Mouse (Mus musculus) skeletal muscle tissue, adult 2 months (tissue): Measurements from ENCODE around the gene Lactb.

ENCODE experiments used
- DNase-seq: peaks from one replicate; pipeline ENCODE4 v3.0.0-alpha.2; 2012; ENCODE audit warnings: low read depth, low spot score

Lactb gene

DNA sequence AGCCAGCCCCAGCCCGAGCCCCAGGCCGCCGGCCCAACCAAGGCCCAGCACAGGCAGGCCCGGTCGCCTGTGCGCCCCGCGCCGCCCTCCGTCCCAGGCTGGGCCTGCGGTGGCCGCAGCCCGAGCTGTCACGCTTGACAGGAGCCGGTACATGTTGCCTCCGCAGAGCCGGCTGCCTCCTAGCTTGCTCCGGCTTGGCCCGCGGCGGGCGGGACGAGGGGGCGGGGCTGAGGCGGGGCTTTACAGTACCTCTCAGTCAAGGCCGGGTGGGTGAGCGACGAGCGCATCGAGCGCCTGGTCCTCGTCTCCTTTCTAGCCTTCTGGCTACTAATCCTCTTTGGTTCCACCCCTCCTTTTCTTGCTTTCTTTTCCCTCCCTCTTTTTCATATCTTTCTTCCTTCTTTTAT is at the start of gene Lactb:
TSS of gene Lactb (minus strand) at position 246 of the 407 bp plus-strand sequence.
- peak; percentile 77 for DNase-seq

DNA sequence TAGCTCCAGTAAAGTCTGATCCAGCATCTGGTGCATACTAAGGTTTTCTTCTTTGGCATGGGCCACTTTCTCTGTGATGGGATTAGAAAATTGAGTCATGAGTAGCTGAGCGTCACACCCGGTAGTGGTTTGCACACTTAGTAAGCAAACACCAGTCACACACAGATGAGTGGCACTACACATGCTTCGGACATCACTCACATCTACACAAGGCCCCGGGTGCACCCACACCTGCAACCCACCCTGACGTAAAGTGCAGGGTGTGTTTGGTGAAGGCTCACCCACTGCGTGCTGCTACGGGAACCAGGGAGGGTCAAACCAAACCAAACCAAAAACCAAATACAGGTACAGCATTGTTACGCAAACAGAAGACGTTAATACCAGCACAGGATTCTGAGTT is 48.1 kb upstream of the Lactb start:
- peak; percentile 27 for DNase-seq

DNA sequence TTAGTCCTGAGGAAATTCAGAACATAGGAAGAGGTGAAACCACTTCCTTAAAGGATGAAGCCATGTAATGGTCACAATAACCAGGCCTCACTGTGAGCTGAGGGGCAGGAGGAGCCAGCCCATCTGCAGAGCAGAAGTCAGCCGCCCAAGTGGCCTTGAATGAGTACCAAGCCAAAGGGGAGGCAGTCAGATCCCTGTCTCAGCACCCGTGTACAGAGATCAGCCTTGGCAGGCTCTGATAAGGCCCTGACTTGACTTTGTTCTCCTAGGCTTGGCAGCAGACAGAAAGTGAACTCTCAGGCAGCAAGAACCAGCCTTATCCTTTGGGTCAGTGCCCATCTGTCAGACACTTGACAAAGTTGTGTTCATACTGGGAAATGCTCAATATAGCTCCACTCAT is 44.8 kb upstream of the Lactb start:
- DNase-seq, result peak; percentile 27

DNA sequence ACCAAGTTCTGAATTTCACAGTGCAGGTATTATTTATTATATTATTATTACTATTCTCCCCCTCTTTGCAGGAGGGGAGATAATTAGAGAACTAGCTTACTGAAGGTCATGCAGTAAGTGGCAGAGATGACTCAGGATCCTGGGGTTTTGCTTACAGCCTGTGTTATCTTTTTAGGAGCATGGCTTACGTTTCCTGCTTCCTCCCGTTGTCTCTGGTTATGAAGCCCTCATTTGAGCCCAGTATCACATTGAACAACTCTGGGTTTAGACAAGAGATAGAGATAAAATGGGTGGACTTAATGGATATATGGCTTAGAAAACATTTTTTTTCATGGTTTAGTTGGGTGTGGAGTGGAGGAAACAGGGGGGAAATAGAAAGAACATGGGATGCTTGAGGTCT is 38.2 kb upstream of the Lactb start:
- no peak for DNase-seq

DNA sequence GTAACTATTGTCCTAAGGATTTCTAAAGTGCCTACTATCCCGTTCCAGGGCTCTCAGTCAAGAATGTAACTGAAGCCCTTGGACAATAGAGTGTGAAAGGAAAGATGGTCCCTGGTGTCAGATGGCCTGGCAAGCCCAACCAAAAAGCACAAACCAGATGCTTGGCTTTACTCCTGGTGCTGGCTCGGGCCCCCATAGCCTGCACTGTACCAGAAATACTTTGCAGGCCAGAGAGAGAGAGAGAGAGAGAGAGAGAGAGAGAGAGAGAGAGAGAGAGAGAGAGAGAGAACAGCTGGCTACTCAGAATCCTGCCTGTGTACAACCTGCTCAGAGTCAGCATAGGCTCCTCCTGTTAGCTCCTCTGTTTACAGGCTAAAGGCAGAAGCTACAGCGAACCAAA is 37.2 kb upstream of the Lactb start:
- peak; percentile 82 for DNase-seq

DNA sequence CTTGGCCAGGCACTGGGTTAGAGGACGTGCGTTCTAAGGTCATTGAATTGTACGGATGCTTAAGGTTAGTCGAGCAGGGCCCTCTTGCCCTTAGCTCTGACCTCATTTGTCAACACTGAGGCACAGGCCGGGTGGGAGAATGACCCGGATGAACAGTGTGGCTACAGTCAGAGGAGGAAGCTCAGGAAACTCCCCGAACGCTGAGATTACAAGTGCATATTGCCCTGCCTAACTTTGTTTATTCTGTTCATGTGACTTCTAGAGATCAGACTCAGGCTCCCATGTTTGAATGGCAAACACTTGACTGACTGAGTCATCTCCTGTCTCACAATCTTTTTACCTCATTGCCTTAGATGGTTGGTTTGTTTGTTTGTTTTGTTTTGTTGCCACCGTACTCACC is 36.2 kb upstream of the Lactb start:
- no peak for DNase-seq

DNA sequence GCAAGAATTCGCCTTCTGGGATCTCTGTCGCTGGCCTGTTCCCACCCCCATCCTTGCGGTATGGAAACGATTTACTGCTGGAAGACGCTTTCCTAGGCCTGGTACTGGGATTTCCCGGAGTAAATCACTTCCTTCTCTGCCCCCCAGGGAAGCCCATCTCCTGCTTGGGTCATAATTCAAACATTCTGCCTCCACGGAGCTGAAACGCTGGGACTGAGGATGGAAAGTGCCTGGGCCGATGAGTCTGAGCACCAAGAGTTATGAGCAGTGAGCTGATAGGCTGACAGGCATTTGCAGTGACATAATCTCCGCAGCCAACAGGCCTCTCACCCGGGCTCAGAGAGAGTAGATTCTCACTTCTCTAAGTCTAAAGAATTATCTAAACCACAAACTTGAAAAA is 33.5 kb upstream of the Lactb start:
- no peak for DNase-seq

DNA sequence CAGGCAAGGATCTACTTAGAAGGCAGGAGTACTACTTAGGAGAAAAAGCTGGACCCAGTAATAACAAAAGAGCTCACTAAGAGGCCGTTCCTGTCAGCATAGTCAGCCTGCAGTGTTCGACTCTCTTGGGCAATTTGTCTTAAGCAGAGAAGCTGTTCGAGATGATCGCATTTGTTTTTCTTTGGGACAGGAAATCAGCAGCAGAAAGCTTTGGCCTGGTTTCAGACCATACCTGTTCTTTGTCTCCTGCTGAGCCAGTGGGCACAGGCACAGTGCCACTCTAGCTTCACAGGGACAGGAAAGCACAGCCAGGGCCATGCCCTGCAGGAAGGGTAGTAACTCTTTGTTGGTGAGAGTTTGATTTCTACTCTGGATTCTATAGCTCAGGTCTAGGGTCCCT is 31.1 kb upstream of the Lactb start:
- no peak for DNase-seq

DNA sequence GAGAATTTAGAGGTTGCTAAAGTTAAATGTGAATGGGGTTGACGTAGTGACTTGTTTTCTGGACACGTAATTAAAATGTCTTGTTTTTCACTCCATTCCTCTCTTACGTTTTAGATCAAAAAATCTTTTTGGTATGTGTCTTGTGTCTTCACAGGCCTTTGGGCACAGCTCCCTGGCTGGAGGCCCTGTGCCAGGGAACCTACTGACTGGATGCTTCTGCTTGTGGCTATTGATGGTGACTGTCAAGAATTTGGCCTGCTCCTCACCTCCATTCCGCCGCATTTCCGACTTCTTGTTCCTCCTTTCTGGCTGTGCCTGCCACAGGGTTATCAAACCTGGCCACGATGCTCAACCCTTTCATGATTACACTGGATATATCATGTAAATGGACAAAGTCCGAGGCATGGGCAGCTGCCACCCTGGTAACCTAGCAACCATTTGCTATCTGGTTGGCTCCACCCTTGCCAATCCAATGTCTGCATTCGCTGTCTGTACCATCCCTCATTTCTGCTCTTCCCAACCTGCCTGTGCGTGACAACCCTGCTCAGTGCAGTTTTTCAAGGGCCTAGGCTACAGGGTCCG is 30.0 kb upstream of the Lactb start:
- no peak for DNase-seq

DNA sequence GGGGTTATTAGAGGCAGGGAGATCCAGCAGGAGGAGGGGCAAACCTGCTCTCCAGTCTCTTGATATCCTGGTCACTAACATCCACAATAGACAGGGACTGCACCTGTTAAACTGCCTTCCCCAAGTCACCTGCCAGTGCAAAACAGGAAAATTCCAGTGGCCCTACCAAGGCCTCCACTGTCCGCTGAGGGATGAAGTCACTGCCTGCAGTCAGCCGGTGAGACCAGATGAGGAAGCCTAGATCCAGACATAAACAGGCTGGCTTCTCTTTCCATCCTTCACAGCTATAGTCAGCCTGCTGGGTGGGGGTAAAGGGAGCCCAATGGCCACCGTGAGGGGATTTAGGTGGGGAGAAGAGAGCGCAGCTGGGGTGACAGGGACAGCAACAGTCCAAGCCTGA is 28.4 kb upstream of the Lactb start:
- no peak for DNase-seq

DNA sequence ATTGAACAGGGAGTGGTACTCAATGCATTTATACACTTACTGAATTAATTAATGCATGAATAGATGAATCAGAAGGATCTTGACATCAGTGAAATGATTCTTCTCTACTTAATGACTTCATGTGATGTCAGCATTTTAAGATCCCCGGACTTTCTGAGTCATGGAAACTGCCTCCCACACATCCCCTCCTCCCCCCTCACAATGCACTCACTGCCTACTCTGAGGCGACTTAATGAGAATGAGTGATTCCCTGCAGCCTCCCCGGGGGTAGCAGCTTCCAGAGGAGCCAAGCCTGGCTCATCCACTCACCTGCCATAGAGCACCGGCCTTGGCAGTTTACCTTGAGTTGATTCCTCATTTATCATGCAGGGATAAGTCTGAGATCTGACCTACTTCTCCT is 27.9 kb upstream of the Lactb start:
- DNase-seq, result no peak

DNA sequence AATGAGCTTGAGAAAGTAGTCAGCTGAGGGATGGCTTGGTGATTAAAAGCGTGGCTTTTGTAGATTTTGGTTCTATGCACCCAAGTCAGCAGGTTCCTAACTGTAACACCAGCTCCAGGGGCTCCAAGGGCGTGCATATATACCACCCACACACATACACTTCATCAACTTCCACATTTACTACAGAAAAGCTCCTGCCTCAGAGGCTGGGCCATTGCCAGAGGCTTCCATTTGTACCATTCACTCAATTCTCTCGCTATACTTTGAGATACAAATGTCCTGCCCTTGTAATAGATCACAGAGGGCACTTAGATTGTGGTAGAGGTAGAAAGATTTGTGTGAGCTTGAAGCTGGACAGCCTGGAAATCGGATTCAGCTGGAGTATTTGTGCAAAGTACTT is 26.2 kb upstream of the Lactb start:
- DNase-seq, result no peak

DNA sequence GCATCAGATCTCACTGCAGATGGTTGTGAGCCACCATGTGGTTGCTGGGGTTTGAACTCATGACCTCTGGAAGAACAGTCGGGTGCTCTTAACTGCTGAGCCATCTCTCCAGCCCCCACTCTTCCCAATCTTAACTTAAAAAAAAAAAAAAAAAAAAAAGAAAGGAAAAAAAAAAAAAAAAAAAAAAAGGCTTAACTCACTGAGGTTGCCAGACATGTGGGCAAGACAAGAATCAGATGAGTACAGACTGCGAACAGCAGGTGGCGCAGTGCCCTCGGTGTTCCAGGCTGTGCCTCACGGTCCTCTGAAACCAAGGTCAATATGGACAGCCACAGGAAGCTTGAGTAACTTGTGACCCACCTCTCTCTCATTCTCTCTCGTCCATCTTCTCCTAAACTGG is 25.8 kb upstream of the Lactb start:
- DNase-seq, result peak; percentile 90

DNA sequence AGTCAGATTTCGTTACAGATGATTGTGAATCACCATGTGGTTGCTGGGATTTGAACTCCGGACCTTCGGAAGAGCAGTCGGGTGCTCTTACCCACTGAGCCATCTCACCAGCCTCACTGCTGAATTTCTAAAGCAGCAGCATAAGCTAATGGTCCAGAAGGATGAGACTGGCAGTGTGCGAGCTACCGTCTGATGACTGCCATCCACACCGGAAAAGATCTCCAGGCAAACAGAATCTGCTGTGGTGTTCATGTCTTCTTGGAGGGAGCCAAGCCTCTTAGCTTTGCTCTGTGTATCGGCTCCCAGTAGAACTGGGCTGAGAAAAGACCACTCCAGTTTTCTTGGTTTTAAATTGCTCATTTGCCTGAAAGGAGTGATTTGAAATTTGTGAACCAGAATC is 24.4 kb upstream of the Lactb start:
- DNase-seq, result no peak

DNA sequence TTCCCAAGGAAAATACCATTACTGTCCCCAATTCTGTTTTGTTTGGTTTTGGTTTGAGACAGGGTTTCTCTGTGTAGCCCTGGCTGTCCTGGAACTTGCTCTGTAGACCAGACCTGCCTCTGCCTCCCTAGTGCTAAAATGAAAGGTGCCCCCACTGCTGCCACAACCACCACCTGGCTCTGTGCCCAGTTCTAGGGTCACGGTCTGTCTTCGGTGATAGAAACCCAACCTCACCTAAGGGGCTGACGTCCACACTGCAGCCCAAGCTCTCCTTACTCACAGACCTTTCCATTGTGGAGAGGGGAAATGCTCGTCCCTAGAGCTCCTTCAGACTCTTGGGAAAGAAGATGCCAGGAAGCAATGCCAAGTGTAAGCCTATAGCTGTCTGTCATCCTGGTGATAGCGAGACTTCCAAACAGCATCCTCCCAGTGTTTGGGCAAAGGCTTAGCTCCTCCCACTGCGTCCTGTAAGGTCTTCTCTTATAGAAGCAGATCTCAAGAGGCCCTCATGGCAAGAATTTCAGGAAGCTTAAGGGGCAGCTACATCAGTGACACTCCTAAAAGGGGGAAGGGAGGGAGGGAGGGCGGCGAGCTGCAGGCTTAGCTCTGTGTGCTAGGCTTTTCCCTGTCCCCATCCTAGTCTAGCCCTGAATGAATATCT is 16.6 kb upstream of the Lactb start:
- DNase-seq, result no peak

DNA sequence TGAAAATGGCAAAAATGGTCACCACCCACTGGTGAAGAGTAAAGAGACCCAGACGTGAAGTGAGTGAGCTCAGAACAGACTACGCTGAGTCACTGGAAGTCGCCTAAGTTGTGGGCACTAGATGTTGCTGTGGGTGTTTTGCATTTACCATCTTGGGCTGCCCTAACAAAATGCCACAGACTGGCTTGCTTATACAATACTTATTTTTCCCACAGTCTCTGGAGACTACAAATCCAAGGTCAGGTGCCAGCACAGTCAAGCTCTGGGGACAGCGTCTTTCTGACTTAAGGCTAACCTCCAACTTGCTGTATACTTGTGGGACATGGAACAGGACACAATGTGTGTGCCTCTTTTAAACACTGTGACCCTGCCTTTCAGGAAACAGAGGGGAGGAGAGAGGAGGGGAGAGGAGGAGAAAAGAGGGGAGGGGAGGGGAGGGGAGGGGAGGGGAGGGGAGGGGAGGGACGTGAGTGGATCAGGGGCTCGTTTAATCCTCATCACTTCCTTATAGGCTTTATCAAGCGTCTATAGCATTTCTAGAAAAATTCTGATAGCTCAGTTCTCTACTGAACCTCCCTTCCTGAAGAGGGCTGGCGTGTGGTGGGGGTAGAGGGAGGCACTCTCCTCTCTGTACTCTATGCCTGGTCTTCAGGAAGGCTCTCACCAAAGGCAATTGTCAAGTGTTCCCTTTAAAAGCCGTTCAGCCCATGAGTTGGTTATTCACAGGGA is 15.9 kb upstream of the Lactb start:
- DNase-seq, result no peak

DNA sequence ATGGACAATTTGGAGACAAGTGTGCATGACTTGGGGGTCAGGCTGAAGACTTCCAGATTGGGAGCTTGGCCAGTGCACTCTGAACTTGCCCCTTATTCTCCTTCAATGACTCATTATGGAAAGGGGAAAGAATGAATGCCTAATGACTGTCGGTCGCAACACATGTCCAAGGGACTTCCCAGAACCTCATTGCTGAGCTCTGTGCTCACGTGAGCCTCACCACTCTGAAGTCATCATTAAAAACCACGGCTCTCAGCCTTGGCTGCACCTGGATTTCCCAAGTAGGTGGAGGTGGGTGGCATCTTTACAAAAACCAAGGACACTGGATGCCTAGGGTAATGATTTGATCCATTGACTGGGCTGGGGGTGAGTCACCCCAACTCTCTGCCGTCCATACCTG is 14.8 kb upstream of the Lactb start:
- DNase-seq, result no peak

DNA sequence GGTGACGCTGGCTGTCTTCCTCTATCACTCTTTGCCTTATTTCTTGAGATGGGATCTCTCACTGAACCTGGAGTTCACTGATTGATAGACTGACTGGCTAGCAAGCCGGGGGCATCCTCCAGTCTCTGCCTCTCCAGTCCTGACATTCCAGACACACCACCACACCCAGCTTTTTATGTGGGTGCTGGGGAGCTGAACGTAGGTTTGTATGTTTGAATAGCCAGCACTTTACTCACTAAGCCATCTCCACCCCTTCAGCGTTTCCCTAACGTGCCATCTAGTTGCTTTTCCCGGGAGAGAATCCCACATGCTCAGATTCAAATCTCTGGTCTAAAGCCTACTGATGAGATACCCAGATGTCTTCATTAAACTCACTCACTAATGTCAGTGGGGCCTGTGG is 14.3 kb upstream of the Lactb start:
- DNase-seq, result no peak

DNA sequence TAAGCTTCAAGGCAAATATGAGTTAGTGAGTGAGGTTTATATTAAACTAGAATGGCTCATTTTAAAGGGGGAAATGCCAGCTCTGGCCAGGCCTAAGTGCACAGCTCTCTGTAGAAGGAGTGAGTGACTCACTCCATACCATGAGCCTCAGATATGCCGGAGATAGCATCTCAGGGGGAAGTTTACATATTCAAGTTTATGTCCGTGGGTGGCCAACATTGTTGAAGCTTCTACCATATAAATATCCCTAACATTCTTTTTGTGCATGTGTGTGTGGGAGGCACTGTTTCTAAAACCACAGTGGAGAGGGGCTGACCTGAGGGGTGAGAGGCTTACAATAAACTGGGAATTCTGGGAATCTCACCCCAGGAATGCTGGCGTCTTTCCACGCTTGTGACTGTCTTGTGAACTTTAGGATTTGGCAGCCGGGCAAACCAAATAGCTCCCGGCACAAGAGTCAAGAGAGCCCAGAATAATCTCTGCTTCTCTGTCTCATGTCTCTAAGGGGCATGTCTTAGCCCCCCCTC is 13.7 kb upstream of the Lactb start:
- no peak for DNase-seq

DNA sequence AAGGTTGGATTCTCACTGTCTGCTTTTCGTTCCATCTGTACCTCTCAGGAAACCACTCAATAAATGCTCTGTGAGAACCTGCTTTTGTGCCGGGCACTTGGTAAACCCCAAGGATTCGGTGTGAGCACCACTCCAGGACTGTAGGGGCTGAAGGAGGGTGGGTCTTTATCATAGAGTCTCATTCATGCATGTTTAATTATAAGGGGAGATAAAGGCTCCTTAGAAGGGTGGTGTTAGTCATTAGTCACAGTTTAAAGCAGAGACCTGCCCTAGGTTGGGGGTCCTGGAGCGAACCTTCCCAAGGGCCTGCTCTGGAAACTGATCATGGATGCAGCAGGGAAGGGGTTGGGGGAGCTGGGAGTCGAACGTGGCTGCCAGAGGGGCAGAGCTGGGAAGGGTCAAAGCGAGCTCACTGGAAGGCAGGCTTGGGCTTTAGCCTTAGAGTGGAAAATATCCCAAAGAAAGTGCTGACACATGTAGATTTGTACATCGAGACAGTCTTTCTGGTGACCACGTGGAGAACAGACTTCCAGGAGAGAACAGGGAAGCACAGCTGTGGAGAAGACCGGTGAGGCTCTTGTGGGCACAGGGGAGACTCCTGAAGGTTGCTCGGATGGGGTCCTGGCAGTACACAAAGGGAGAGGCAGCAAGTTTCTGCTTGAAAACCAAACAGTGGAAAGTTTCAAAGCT is 13.1 kb upstream of the Lactb start:
- DNase-seq, result no peak

DNA sequence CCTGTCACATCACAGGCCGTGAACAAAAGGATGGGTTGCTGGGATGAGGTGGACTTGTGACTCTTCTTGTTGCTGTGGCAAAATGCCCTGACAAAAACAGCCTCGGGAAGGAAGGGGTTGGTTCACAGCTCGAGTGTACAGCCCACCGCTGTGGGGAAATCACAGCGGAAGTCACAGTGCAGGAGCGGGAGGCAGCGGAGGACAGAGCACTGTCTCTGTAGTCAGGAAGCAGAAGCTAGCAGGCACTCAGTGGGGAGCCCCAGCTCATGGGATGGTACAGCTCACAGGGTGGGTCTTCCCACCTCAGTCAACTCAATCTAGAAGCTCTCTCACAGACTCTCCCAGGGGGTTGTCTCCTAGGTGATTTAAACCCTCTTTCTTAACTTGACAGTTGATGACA is 10.1 kb upstream of the Lactb start:
- no peak for DNase-seq

DNA sequence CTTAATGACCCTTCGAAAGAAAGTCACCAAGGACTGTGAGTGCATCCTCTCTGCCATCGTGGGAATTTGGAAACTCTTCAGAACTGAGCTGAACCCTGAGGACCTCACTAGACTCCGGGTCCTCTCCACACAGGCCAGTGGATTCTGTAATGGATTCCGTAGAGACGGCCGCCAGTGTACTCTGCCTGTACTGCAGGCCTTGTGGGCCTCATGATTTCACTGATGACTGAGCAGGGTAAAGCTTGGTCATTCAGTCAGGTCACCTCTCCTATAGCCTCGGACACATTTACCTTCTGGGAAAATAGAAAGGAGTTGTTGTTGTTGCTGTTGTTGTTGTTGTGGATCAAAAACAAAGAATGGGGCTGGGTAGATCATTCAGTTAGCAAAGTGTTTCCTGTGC is 6.8 kb upstream of the Lactb start:
- DNase-seq, result no peak
